Mouse (Mus musculus): ENCODE results near the gene Pitpnm1. TPM values are rescaled to one million over a fixed set of nuclear protein-coding genes. Genes with fewer than 3 reads are reported as not detected.

Gene Pitpnm1
- polyA plus RNA-seq (2015; fragmentation: Nextera tagmentation; extraction: Ambion mirVana), result 12.9 and 16.2 TPM in 2 replicates

- H3K4me3 ChIP-seq (replicated peaks), result peak within 1 kb of the TSS; percentile 48
- ATAC-seq (ENCODE audit: insufficient read depth, low FRiP score, low read depth), result no peak
- peak within 1 kb of the TSS; percentile 78 for H3K27ac ChIP-seq
- H3K27me3 ChIP-seq (replicated peaks), result peaks cover 11% of the 10 kb centered on the region; the same call in 1 of the 2 replicates
- H3K9me3 ChIP-seq, result no peaks in the 10 kb centered on the region
- peaks cover 35% of the 10 kb centered on the region for H3K4me1 ChIP-seq
- peak within 1 kb of the TSS; percentile 32; the same call in 1 of the 2 replicates for H3K9ac ChIP-seq
- H3K36me3 ChIP-seq, result no peaks in the 10 kb centered on the region; the same call in 1 of the 2 replicates
- H3K4me2 ChIP-seq, result peak within 1 kb of the TSS; percentile 88
- 2% methylated on average over 52 of the region's 53 CpGs for WGBS
These were observed at the start of gene Pitpnm1 for GRCm38 (mm10) chr19:4099837-4100717. Gene Pitpnm1 (plus strand): TSS chr19:4099998.

GRCm38 (mm10) chr19:4051016-4051415, 48.8 kb upstream of the Pitpnm1 start:
- H3K4me2 ChIP-seq, result no peak overlapping the region
- H3K4me3 ChIP-seq (replicated peaks), result no peak overlapping the region
- H3K9ac ChIP-seq, result no peak overlapping the region
- H3K9me3 ChIP-seq, result no peaks in the 10 kb centered on the region
- H3K36me3 ChIP-seq, result no peaks in the 10 kb centered on the region
- WGBS, result 93% methylated on average over 5 of the region's 5 CpGs
- no peaks in the 10 kb centered on the region for H3K27me3 ChIP-seq (replicated peaks)
- peaks cover 8% of the 10 kb centered on the region; the same call in 1 of the 2 replicates for H3K4me1 ChIP-seq
- ATAC-seq (ENCODE audit: insufficient read depth, low FRiP score, low read depth), result no peak
- no peak overlapping the region for H3K27ac ChIP-seq

GRCm38 (mm10) chr19:4051741-4052515, 47.9 kb upstream of the Pitpnm1 start:
- H3K9me3 ChIP-seq, result no peaks in the 10 kb centered on the region
- no peak overlapping the region for H3K27ac ChIP-seq
- no peak overlapping the region for H3K4me2 ChIP-seq
- H3K9ac ChIP-seq, result no peak overlapping the region
- no peak overlapping the region for H3K4me3 ChIP-seq (replicated peaks)
- H3K4me1 ChIP-seq, result 0 out of 2 replicates have a peak, but pooled peaks cover 4% of the 10 kb centered on the region
- H3K27me3 ChIP-seq (replicated peaks), result no peaks in the 10 kb centered on the region
- no peaks in the 10 kb centered on the region for H3K36me3 ChIP-seq
- no peak for ATAC-seq (ENCODE audit: insufficient read depth, low FRiP score, low read depth)
- WGBS, result 54% methylated on average over 10 of the region's 10 CpGs

- no peak overlapping the region for H3K9ac ChIP-seq
- no peaks in the 10 kb centered on the region for H3K4me1 ChIP-seq
- H3K9me3 ChIP-seq, result no peaks in the 10 kb centered on the region
- H3K4me2 ChIP-seq, result no peak overlapping the region
- no peak for ATAC-seq (ENCODE audit: insufficient read depth, low FRiP score, low read depth)
- WGBS, result 69% methylated on average over 5 of the region's 5 CpGs
- H3K27me3 ChIP-seq (replicated peaks), result no peaks in the 10 kb centered on the region
- no peaks in the 10 kb centered on the region for H3K36me3 ChIP-seq
- H3K4me3 ChIP-seq (replicated peaks), result no peak overlapping the region
- no peak overlapping the region for H3K27ac ChIP-seq
These were observed 47.2 kb upstream of the Pitpnm1 start for GRCm38 (mm10) chr19:4052516-4053030.

GRCm38 (mm10) chr19:4054613-4055012, 45.2 kb upstream of the Pitpnm1 start:
- Histone ChIP-seq H3K9me3 (no peaks in the 10 kb centered on the region), H3K4me3 (replicated peaks) (no peak overlapping the region), H3K27ac (no peak overlapping the region), H3K27me3 (replicated peaks) (no peaks in the 10 kb centered on the region), H3K4me1 (no peaks in the 10 kb centered on the region), H3K4me2 (no peak overlapping the region), H3K9ac (no peak overlapping the region), H3K36me3 (no peaks in the 10 kb centered on the region)
- 83% methylated on average over 5 of the region's 5 CpGs for WGBS
- no peak for ATAC-seq (ENCODE audit: insufficient read depth, low FRiP score, low read depth)

- WGBS, result 61% methylated on average over 8 of the region's 8 CpGs
- no peak overlapping the region for H3K9ac ChIP-seq
- no peaks in the 10 kb centered on the region for H3K27me3 ChIP-seq (replicated peaks)
- no peaks in the 10 kb centered on the region for H3K4me1 ChIP-seq
- no peaks in the 10 kb centered on the region for H3K9me3 ChIP-seq
- H3K4me3 ChIP-seq (replicated peaks), result no peak overlapping the region
- H3K4me2 ChIP-seq, result no peak overlapping the region
- no peaks in the 10 kb centered on the region for H3K36me3 ChIP-seq
- no peak overlapping the region for H3K27ac ChIP-seq
- ATAC-seq (ENCODE audit: insufficient read depth, low FRiP score, low read depth), result no peak
These were observed 44.4 kb upstream of the Pitpnm1 start for GRCm38 (mm10) chr19:4055216-4055946.

- Histone ChIP-seq H3K27ac (no peak overlapping the region), H3K9ac (no peak overlapping the region)
- 48% methylated on average over 15 of the region's 15 CpGs for WGBS
These were observed 43.7 kb upstream of the Pitpnm1 start for GRCm38 (mm10) chr19:4055947-4056693.

GRCm38 (mm10) chr19:4056727-4057126, 43.1 kb upstream of the Pitpnm1 start:
- H3K27me3 ChIP-seq (replicated peaks), result no peaks in the 10 kb centered on the region
- 58% methylated on average over 4 of the region's 4 CpGs for WGBS
- ATAC-seq (ENCODE audit: insufficient read depth, low FRiP score, low read depth), result no peak
- no peak overlapping the region for H3K9ac ChIP-seq
- no peak overlapping the region for H3K4me3 ChIP-seq (replicated peaks)
- H3K4me1 ChIP-seq, result no peaks in the 10 kb centered on the region
- no peak overlapping the region for H3K4me2 ChIP-seq
- no peaks in the 10 kb centered on the region for H3K9me3 ChIP-seq
- H3K27ac ChIP-seq, result no peak overlapping the region
- no peaks in the 10 kb centered on the region for H3K36me3 ChIP-seq

More at GRCm38 (mm10) chr19:4055947-4056693, 43.7 kb upstream of the Pitpnm1 start:
- H3K27me3 ChIP-seq (replicated peaks), result no peaks in the 10 kb centered on the region
- ATAC-seq (ENCODE audit: insufficient read depth, low FRiP score, low read depth), result no peak
- no peaks in the 10 kb centered on the region for H3K9me3 ChIP-seq
- H3K4me1 ChIP-seq, result no peaks in the 10 kb centered on the region
- no peaks in the 10 kb centered on the region for H3K36me3 ChIP-seq
- no peak overlapping the region for H3K4me2 ChIP-seq
- no peak overlapping the region for H3K4me3 ChIP-seq (replicated peaks)

- Histone ChIP-seq H3K9ac (no peak overlapping the region), H3K4me3 (replicated peaks) (no peak overlapping the region), H3K27me3 (replicated peaks) (no peaks in the 10 kb centered on the region), H3K4me1 (no peaks in the 10 kb centered on the region), H3K4me2 (no peak overlapping the region), H3K9me3 (no peaks in the 10 kb centered on the region), H3K27ac (no peak overlapping the region), H3K36me3 (no peaks in the 10 kb centered on the region)
- no peak for ATAC-seq (ENCODE audit: insufficient read depth, low FRiP score, low read depth)
- WGBS, result 87% methylated on average over 13 of the region's 13 CpGs
These were observed 42.4 kb upstream of the Pitpnm1 start for GRCm38 (mm10) chr19:4057389-4057788.

GRCm38 (mm10) chr19:4057962-4058361, 41.8 kb upstream of the Pitpnm1 start:
- ATAC-seq (ENCODE audit: insufficient read depth, low FRiP score, low read depth), result no peak
- no peaks in the 10 kb centered on the region for H3K36me3 ChIP-seq
- 91% methylated on average over 7 of the region's 7 CpGs for WGBS

GRCm38 (mm10) chr19:4058581-4058980, 41.2 kb upstream of the Pitpnm1 start:
- Histone ChIP-seq H3K4me2 (no peak overlapping the region), H3K4me3 (replicated peaks) (no peak overlapping the region)

More at GRCm38 (mm10) chr19:4057962-4058361, 41.8 kb upstream of the Pitpnm1 start:
- no peaks in the 10 kb centered on the region for H3K9me3 ChIP-seq
- H3K27me3 ChIP-seq (replicated peaks), result no peaks in the 10 kb centered on the region
- no peaks in the 10 kb centered on the region for H3K4me1 ChIP-seq
- H3K4me3 ChIP-seq (replicated peaks), result no peak overlapping the region
- no peak overlapping the region for H3K4me2 ChIP-seq
- no peak overlapping the region for H3K27ac ChIP-seq
- no peak overlapping the region for H3K9ac ChIP-seq

More at GRCm38 (mm10) chr19:4058581-4058980, 41.2 kb upstream of the Pitpnm1 start:
- ATAC-seq (ENCODE audit: insufficient read depth, low FRiP score, low read depth), result no peak
- no peaks in the 10 kb centered on the region for H3K27me3 ChIP-seq (replicated peaks)
- H3K27ac ChIP-seq, result no peak overlapping the region
- H3K4me1 ChIP-seq, result no peaks in the 10 kb centered on the region
- no peak overlapping the region for H3K9ac ChIP-seq
- no peaks in the 10 kb centered on the region for H3K9me3 ChIP-seq
- H3K36me3 ChIP-seq, result no peaks in the 10 kb centered on the region
- 91% methylated on average over 5 of the region's 5 CpGs for WGBS
